Mouse (Mus musculus): ENCODE results near the gene Irf8. TPM values are rescaled to one million over a fixed set of nuclear protein-coding genes. Genes with fewer than 3 reads are reported as not detected.

The Irf8 gene
- total RNA-seq, 2 experiments from 2014 or later: 3.7 to 5.5 TPM

DNA sequence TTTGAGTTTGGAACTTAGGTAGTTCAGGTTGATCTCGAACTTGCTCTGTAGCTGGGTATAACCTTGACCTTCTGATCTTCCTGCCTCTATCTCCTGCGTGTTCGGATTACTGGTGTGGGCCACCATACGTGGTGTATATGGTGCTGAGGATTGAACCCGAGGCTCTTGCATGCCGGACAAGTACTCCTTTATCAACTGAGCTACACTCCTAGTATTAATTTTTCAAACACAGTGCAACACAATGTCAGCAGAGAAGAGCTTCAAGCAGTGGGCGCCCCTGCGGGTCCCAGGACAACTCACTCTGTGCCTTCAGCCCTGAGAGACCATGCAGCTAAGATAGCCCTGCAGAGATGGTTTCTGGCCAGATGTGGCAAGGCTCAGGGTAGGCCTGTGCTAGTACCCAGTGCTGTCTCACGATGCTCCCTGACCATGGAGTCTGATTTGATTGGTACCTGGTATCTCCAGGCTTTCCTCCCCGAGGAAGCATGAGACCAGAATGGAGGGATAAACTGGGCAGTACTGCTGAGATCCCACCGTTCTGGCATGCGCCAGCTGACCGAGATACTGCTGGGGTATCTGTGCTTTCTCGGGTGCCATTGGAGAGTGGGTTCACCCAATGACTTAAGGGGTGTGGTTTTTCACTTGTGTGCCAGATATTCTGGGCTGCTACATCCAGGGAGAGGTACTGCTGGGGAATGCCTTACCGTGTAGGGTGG is 5.8 kb downstream of the Irf8 start:
- H3K27ac ChIP-seq: no peak overlapping the region
- no peak for DNase-seq (ENCODE audit: extremely low spot score in 1 of 2, low spot score in 2 of 2)
- intact Hi-C loops (cut with DNase I): no loop called here
- no peak for TF ChIP-seq CTCF (IDR thresholded peaks at IDR 0.05)
- no peak overlapping the region for H3K4me3 ChIP-seq

DNA sequence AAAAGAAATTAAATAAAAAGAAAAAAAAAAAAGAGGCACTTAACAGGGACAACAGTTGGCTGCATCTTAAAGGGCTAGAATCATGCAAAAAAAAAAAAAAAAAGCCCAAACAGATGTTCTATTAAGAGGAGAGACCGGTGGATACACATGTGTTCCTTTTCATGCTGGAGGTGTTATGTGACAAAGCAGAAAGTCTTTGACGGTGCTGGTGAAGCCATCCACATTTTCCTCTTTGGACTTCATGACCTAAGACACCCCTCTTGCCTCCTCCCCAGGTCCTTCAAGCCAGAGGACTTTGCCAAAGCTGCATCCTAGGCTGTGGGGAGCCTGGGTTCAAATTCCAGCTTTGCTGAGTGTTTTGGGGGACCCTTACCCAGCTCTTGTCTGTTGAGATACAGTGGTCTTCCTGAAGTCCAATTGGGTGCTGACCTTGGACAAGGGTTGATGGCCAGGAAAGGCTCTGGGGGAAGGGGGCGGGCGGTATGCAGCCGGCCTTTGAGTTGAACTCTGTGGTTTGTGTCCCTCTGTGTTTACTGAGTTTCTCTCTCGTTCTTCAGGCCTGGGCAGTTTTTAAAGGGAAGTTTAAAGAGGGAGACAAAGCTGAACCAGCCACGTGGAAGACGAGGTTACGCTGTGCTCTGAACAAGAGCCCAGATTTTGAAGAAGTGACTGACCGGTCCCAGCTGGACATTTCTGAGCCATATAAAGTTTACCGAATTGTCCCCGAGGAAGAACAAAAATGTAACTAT is 7.2 kb downstream of the Irf8 start:
- TF ChIP-seq CTCF (IDR thresholded peaks at IDR 0.05): no peak
- intact Hi-C loops (cut with DNase I): no loop called here
- DNase-seq (ENCODE audit: extremely low spot score in 1 of 2, low spot score in 2 of 2): no peak
- Histone ChIP-seq H3K4me3 (no peak overlapping the region), H3K27ac (no peak overlapping the region)

DNA sequence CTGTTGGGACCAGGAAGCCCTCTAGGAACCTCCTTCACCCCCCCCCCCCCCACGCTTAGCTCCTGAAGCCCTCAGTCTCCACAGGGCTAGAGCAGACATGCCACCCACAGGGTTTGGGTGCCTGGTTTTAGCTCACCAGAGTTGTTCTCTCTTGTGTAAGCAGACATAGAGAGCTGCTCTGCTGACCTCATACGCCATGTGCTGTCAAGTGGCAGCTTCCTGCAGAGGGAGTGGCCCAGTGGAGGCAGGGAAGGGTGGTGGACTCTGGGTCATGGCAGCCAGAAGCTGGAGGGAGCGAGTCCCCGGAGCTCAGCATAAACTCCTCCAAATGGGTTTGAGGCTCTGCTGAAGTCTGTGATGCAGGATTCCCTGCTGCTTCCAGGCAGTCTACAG is 7.7 kb downstream of the Irf8 start:
- intact Hi-C loops (cut with DNase I): no loop called here
- H3K4me3 ChIP-seq: no peak overlapping the region
- DNase-seq (ENCODE audit: extremely low spot score in 1 of 2, low spot score in 2 of 2): no peak
- H3K27ac ChIP-seq: no peak overlapping the region
- no peak for TF ChIP-seq CTCF (IDR thresholded peaks at IDR 0.05)

DNA sequence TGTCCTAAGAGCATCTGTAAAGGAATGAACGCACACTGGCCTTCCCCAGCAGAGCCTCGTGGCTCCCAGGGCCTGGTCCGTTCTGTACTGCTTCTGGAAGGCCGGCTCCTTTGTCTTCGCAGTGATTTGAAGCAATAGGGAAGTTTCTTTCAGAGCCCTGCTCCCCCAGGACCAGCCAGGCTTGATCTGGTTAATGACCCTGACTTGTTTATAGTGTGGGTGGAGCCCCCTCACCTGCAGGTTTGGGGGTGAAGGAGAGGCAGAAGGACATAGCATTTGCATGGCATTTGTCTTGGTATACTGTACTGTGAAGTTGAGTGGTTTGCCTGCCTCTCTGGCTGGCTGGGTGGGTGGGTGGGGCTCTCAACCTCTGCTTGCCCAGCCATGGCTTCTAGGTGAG is 8.3 kb downstream of the Irf8 start:
- Histone ChIP-seq H3K27ac (no peak overlapping the region), H3K4me3 (no peak overlapping the region)
- intact Hi-C loops (cut with DNase I): no loop called here
- DNase-seq (ENCODE audit: extremely low spot score in 1 of 2, low spot score in 2 of 2): no peak
- no peak for TF ChIP-seq CTCF (IDR thresholded peaks at IDR 0.05)

DNA sequence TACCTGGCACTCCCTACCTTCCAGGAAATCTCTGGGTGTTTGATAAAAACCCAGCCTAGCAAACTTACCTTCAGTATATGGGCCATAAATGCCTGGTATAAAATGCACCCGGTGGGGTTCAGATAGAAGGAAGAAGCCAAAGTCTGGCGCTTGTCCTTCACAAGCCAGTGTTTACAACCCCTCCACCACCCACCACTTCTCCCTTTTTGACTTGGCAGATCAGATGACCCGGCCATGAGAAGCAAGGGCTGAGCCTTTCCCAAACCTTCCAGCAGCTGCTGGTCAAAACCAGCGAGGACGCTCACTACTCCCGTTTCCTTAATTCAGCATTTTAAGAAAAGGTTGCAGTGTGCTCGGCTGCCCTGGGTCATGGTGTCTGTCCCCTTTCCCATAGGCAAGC is 9.1 kb downstream of the Irf8 start:
- DNase-seq (ENCODE audit: extremely low spot score in 1 of 2, low spot score in 2 of 2): no peak
- Histone ChIP-seq H3K4me3 (no peak overlapping the region), H3K27ac (no peak overlapping the region)
- intact Hi-C loops (cut with DNase I): no loop called here
- no peak for TF ChIP-seq CTCF (IDR thresholded peaks at IDR 0.05)

DNA sequence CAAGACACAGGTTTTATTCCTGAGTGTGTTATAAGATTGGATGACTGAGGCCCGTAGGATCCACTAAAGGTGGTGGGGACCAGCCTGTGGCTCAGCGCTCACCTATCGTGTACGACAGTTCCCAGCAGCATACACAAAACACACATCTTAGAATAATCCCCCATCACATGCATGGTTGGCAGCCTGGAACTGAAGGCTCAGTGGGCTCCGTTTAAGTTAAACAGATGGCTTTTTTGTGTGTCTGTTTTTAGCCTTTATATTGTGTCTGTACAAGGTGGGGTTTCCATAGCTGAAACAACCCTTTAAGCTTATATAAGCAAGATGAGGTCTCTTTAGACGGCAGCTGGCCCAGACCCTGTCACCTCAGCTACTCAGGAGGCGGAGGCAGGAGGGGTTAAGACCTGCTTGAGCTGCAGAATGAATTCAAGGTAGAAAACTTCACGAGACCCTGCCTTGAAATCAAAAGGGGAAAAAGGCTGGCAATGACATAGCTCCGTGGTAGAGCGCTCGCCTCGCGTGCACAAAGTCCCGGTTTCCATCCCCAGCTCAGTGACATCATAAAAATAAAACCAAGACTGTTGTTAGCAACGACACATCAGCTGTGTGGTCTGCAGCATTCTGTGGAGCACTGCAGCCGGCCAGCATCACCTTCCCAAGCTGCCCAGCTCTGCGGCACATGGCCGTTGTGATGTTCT is 10.0 kb downstream of the Irf8 start:
- Histone ChIP-seq H3K4me3 (no peak overlapping the region), H3K27ac (no peak overlapping the region)
- intact Hi-C loops (cut with DNase I): no loop called here
- TF ChIP-seq CTCF (IDR thresholded peaks at IDR 0.05): no peak
- no peak for DNase-seq (ENCODE audit: extremely low spot score in 1 of 2, low spot score in 2 of 2)

DNA sequence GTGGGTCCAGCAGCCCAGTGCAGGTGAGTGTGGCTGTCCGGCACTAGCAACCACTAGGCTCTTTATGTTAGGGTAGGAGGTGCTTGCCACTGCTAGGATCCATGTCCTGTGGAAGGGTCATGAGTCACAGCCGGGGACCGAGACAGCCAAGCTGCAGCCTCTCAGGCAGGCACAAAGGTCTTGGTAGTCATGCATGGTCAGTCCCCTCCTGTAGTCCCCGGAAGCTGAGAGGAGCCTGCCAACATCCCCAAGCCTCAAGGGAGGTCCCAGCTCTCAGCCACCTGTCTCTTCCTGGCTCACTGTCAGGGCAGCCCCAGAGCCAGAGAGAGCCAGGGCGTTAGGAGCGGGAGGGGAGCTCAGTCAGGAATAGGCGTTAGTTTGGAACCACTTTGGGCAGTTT is 11.1 kb downstream of the Irf8 start:
- TF ChIP-seq CTCF (IDR thresholded peaks at IDR 0.05): no peak
- intact Hi-C loops (cut with DNase I): no loop called here
- DNase-seq (ENCODE audit: extremely low spot score in 1 of 2, low spot score in 2 of 2): no peak
- Histone ChIP-seq H3K4me3 (no peak overlapping the region), H3K27ac (no peak overlapping the region)

DNA sequence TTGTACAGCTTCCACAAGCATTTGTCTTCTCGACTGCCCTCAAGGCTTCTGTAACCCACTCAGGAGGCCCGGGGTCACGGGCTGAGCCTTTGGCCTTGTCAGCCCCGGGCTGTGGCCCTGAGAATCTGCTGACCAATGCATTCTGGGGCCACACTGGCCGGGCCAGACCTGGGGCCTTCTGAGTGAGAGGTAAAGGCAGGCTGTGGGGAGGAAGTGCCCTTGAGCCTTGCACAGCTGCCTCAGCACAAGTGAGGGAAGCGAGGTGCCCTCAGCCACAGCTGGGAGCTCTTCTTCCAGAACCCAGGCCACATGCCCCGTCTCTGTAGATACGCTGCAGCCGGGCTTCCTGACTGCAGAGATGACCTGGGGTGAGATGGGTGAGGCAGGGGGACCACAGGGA is 14.5 kb downstream of the Irf8 start:
- TF ChIP-seq CTCF (IDR thresholded peaks at IDR 0.05): no peak
- H3K27ac ChIP-seq: no peak overlapping the region
- intact Hi-C loops (cut with DNase I): no loop called here
- no peak overlapping the region for H3K4me3 ChIP-seq
- DNase-seq (ENCODE audit: extremely low spot score in 1 of 2, low spot score in 2 of 2): no peak

DNA sequence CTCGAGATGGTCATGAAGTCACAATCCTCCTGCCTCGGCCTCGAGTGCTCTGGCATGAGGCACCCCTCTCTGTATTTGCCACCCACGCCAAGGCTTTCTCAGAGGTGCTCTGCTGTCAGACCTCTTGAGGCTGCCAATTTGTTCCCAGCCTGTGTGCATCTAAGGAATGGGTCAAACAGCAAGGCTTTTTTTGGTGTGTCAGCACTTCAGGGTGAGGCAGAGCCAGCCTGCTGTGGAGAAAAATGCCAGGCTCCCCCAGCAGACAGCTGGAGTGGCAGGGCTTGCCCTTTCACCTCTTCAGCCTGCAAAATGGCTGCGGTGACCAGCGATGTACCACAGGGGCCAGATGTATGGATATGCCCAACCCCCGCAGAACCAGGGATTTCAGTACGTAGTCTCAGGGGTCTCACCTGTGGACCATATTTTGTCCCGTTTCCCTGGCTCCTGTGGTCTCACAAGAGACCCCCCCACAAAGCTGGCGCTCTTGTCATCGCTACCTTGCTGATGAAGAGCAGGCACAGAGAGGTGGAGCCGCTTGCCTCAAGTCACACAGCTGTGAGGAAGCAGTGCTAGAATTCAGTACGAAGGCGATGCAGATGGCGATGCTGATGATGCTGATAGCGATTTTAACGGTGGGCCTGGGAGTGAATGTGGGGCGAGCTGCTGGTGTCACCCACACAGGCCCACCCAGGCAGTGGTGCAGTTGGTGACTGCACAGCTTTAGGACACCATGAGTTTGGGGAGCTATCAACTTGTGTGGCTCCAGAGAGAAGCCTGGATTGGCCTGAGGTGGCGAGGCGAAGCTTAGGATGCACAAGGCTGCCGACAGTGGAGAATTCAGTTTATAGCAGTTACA is 15.3 kb downstream of the Irf8 start:
- TF ChIP-seq CTCF (IDR thresholded peaks at IDR 0.05): no peak
- Histone ChIP-seq H3K4me3 (no peak overlapping the region), H3K27ac (no peak overlapping the region)
- DNase-seq (ENCODE audit: extremely low spot score in 1 of 2, low spot score in 2 of 2): no peak
- intact Hi-C loops (cut with DNase I): no loop called here

DNA sequence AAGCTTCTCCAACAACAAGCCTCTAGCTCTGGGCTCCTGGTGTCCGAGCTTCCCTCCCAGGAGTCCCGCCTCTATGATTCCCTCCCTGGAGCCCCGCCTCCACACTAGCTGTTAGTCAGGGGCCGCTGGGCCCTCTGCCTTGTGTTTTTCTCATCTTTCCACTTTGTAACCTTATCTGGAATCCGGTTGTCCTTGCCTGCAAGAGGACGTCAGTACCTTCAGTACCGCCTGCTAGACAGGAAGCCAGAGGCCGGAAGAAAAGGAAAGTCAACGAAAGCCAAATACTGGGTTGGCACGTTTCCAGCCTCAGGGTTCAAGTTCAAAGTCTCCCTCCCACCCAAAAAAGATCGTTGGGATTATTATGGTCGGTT is 15.9 kb downstream of the Irf8 start:
- H3K4me3 ChIP-seq: no peak overlapping the region
- no peak for DNase-seq (ENCODE audit: extremely low spot score in 1 of 2, low spot score in 2 of 2)
- no peak for TF ChIP-seq CTCF (IDR thresholded peaks at IDR 0.05)
- intact Hi-C loops (cut with DNase I): no loop called here
- H3K27ac ChIP-seq: no peak overlapping the region

DNA sequence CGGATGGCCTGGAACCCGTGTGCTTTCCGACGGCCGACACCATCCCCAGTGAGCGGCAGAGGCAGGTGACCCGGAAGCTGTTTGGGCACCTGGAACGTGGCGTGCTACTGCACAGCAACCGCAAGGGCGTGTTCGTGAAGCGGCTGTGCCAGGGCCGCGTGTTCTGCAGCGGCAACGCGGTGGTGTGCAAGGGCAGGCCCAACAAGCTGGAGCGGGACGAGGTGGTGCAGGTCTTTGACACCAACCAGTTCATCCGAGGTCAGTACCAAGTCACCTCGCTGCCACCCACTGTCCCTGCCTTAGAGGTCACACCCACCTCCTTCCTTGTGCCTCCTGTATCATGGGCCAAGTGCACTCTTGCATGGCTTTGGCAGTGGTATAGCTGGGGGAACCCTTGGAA is 17.3 kb downstream of the Irf8 start:
- H3K27ac ChIP-seq: no peak overlapping the region
- H3K4me3 ChIP-seq: no peak overlapping the region
- no peak for TF ChIP-seq CTCF (IDR thresholded peaks at IDR 0.05)
- DNase-seq (ENCODE audit: extremely low spot score in 1 of 2, low spot score in 2 of 2): no peak
- intact Hi-C loops (cut with DNase I): no loop called here

Measured in left cerebral cortex, adult 2 months (tissue).